Mouse (Mus musculus) hindbrain, embryonic 11.5 days (tissue): Measurements from ENCODE around the gene Tmeff2. TPM values are rescaled to one million over a fixed set of nuclear protein-coding genes. Genes with fewer than 3 reads are reported as not detected.

ENCODE experiments used
- ATAC-seq: fragments of 200-750 bp; cut with Nextera tagmentation; 2 replicates; pipeline ENCODE4 v1.8.0; 2017; ENCODE audit warnings: mild to moderate bottlenecking, moderate TSS enrichment, moderate library complexity; ENCODE audit not compliant: low FRiP score
- DNase-seq: peaks from one replicate; pipeline ENCODE4 v3.0.0-alpha.2; 2015; ENCODE audit warnings: low spot score
- H3K27ac ChIP-seq: fragments of 300-500 bp; sonication (generic); 2 replicates; pipeline ENCODE4 v1.5.1; 2014; ENCODE audit warnings: mild to moderate bottlenecking, low read depth, low read length
- H3K27me3 ChIP-seq: fragments of 300-500 bp; sonication (generic); 2 replicates; pipeline ENCODE4 v1.6.1; 2014; ENCODE audit warnings: mild to moderate bottlenecking, low read length, moderate library complexity, mixed read lengths; ENCODE audit not compliant: control insufficient read depth, insufficient read depth
- H3K36me3 ChIP-seq: fragments of 300-500 bp; sonication (generic); 2 replicates; pipeline ENCODE4 v1.6.1; 2014; ENCODE audit warnings: mild to moderate bottlenecking, low read length, moderate library complexity, mixed read lengths; ENCODE audit not compliant: control insufficient read depth, insufficient read depth
- H3K4me1 ChIP-seq: fragments of 300-500 bp; sonication (generic); replicated peaks from 2 replicates; pipeline ENCODE4 v1.6.1; 2014; ENCODE audit warnings: low read length, mixed read lengths; ENCODE audit not compliant: control insufficient read depth, insufficient read depth
- H3K4me2 ChIP-seq: fragments of 300-500 bp; sonication (generic); replicated peaks from 2 replicates; pipeline ENCODE4 v1.6.1; 2014; ENCODE audit warnings: mild to moderate bottlenecking, low read depth, low read length
- H3K4me3 ChIP-seq: fragments of 300-500 bp; sonication (generic); 2 replicates; pipeline ENCODE4 v1.5.1; 2014; ENCODE audit warnings: low read depth, low read length
- H3K9ac ChIP-seq: fragments of 300-500 bp; sonication (generic); 2 replicates; pipeline ENCODE4 v1.6.1; 2014; ENCODE audit warnings: low read depth, low read length
- H3K9me3 ChIP-seq: fragments of 300-500 bp; sonication (generic); 2 replicates; pipeline ENCODE4 v1.6.1; 2016; ENCODE audit warnings: low read length; ENCODE audit not compliant: control insufficient read depth
- WGBS: fragments of 180-500 bp; shearing (Covaris S2); extraction: QIAGEN DNeasy Blood & Tissue Kit; methylation state at CpG from one replicate; pipeline ENCODE4 v1.1.7; 2014; 5-methylcytosine and 5-hydroxymethylcytosine counted together
- polyA plus RNA-seq: library from polyadenylated mRNA; unstranded; fragments of >200 nt; fragmentation: Nextera tagmentation; extraction: Ambion mirVana; gene quantifications from 2 replicates; pipeline ENCODE4 v1.2.1, GENCODE M21; 2014

Tmeff2 gene
- polyA plus RNA-seq, 1 experiment from 2014 or later: 16.8 TPM

GRCm38 (mm10) chr1:50999793-51000192 lies 99.3 kb downstream of the Tmeff2 start:
- no peak overlapping the region for H3K27ac ChIP-seq
- H3K4me2 ChIP-seq: no peak overlapping the region
- no peaks in the 10 kb centered on the region for H3K27me3 ChIP-seq
- no peaks in the 10 kb centered on the region for H3K36me3 ChIP-seq
- DNase-seq (no peak), ATAC-seq (no peak)
- no peaks in the 10 kb centered on the region for H3K4me1 ChIP-seq
- WGBS: 82% methylated on average over 3 of the region's 3 CpGs
- no peaks in the 10 kb centered on the region for H3K9me3 ChIP-seq
- no peak overlapping the region for H3K4me3 ChIP-seq
- H3K9ac ChIP-seq: no peak overlapping the region

- H3K27ac ChIP-seq: no peak overlapping the region
- H3K27me3 ChIP-seq: no peaks in the 10 kb centered on the region
- no peak overlapping the region for H3K4me2 ChIP-seq
- H3K4me3 ChIP-seq: no peak overlapping the region
- no peaks in the 10 kb centered on the region for H3K4me1 ChIP-seq
- H3K9ac ChIP-seq: no peak overlapping the region
- no peaks in the 10 kb centered on the region for H3K36me3 ChIP-seq
- WGBS: 75% methylated on average over 3 of the region's 3 CpGs
- DNase-seq (no peak), ATAC-seq (no peak)
- H3K9me3 ChIP-seq: no peaks in the 10 kb centered on the region
Observed at GRCm38 (mm10) chr1:51008344-51008743, 107.9 kb downstream of the Tmeff2 start.

GRCm38 (mm10) chr1:51040249-51040648 lies 139.8 kb downstream of the Tmeff2 start:
- H3K9ac ChIP-seq: no peak overlapping the region
- no peaks in the 10 kb centered on the region for H3K27me3 ChIP-seq

GRCm38 (mm10) chr1:51044810-51045209 lies 144.4 kb downstream of the Tmeff2 start:
- Histone ChIP-seq H3K4me1 (no peaks in the 10 kb centered on the region), H3K36me3 (no peaks in the 10 kb centered on the region), H3K9ac (no peak overlapping the region), H3K27me3 (no peaks in the 10 kb centered on the region), H3K4me3 (no peak overlapping the region), H3K27ac (no peak overlapping the region), H3K4me2 (no peak overlapping the region), H3K9me3 (no peaks in the 10 kb centered on the region)
- ATAC-seq: no peak
- WGBS: 91% methylated on average over 7 of the region's 7 CpGs
- DNase-seq: no peak

More at GRCm38 (mm10) chr1:51040249-51040648, 139.8 kb downstream of the Tmeff2 start:
- no peak for DNase-seq
- no peaks in the 10 kb centered on the region for H3K4me1 ChIP-seq
- 87% methylated on average over 5 of the region's 5 CpGs for WGBS
- H3K4me2 ChIP-seq: no peak overlapping the region
- ATAC-seq: no peak
- no peak overlapping the region for H3K4me3 ChIP-seq
- no peaks in the 10 kb centered on the region for H3K9me3 ChIP-seq
- H3K36me3 ChIP-seq: no peaks in the 10 kb centered on the region
- H3K27ac ChIP-seq: no peak overlapping the region

- H3K4me2 ChIP-seq: no peak overlapping the region
- no peaks in the 10 kb centered on the region for H3K27me3 ChIP-seq
- DNase-seq: no peak
- no peaks in the 10 kb centered on the region for H3K9me3 ChIP-seq
- H3K9ac ChIP-seq: no peak overlapping the region
- no peak for ATAC-seq
- no peak overlapping the region for H3K27ac ChIP-seq
- no peak overlapping the region for H3K4me3 ChIP-seq
- no peaks in the 10 kb centered on the region for H3K4me1 ChIP-seq
- H3K36me3 ChIP-seq: no peaks in the 10 kb centered on the region
Observed at GRCm38 (mm10) chr1:51064549-51064948, 164.1 kb downstream of the Tmeff2 start.

GRCm38 (mm10) chr1:51065652-51066051 lies 165.2 kb downstream of the Tmeff2 start:
- Histone ChIP-seq H3K4me2 (no peak overlapping the region), H3K9ac (no peak overlapping the region), H3K9me3 (no peaks in the 10 kb centered on the region), H3K4me3 (no peak overlapping the region), H3K4me1 (no peaks in the 10 kb centered on the region), H3K36me3 (no peaks in the 10 kb centered on the region), H3K27ac (no peak overlapping the region), H3K27me3 (no peaks in the 10 kb centered on the region)
- DNase-seq: no peak
- 96% methylated on average over 2 of the region's 2 CpGs for WGBS
- ATAC-seq: no peak

GRCm38 (mm10) chr1:51068814-51069213 lies 168.4 kb downstream of the Tmeff2 start:
- WGBS: 83% methylated on average over 3 of the region's 3 CpGs
- DNase-seq: no peak
- H3K36me3 ChIP-seq: no peaks in the 10 kb centered on the region
- H3K9me3 ChIP-seq: no peaks in the 10 kb centered on the region
- H3K4me3 ChIP-seq: no peak overlapping the region
- H3K4me1 ChIP-seq: no peaks in the 10 kb centered on the region
- H3K4me2 ChIP-seq: no peak overlapping the region
- H3K27me3 ChIP-seq: no peaks in the 10 kb centered on the region
- H3K9ac ChIP-seq: no peak overlapping the region
- no peak overlapping the region for H3K27ac ChIP-seq
- ATAC-seq: no peak

- WGBS: 89% methylated on average over 2 of the region's 2 CpGs
- H3K9ac ChIP-seq: no peak overlapping the region
- H3K4me3 ChIP-seq: no peak overlapping the region
- no peaks in the 10 kb centered on the region for H3K4me1 ChIP-seq
- H3K36me3 ChIP-seq: no peaks in the 10 kb centered on the region
- no peak overlapping the region for H3K4me2 ChIP-seq
- no peaks in the 10 kb centered on the region for H3K9me3 ChIP-seq
- ATAC-seq (no peak), DNase-seq (no peak)
- no peak overlapping the region for H3K27ac ChIP-seq
- H3K27me3 ChIP-seq: no peaks in the 10 kb centered on the region
Observed at GRCm38 (mm10) chr1:51069288-51069687, 168.8 kb downstream of the Tmeff2 start.

GRCm38 (mm10) chr1:51074076-51074475 lies 173.6 kb downstream of the Tmeff2 start:
- Histone ChIP-seq H3K36me3 (no peaks in the 10 kb centered on the region), H3K9me3 (no peaks in the 10 kb centered on the region), H3K4me2 (no peak overlapping the region), H3K27me3 (no peaks in the 10 kb centered on the region), H3K9ac (no peak overlapping the region), H3K4me3 (no peak overlapping the region), H3K4me1 (no peaks in the 10 kb centered on the region), H3K27ac (no peak overlapping the region)
- no peak for DNase-seq
- no peak for ATAC-seq
- 90% methylated on average over 3 of the region's 3 CpGs for WGBS
